Mouse (Mus musculus) frontal cortex, adult 2 months (tissue): ENCODE measurements at regions not wholly inside any gene's neighbourhood (a gene's known extent, or its start where the extent isn't known, plus 50 kb on each side); places are given as distances from the start of the nearest gene placed in this dataset.
A peak's percentile ranks its signal among the peaks of the same experiment; 100 is the strongest.

Source experiments
- DNase-seq, 2 experiments: peaks; one replicate each; pipeline ENCODE4 v3.0.0; 2022; ENCODE audit warnings: low spot score in 1 of 2; ENCODE audit errors: extremely low spot score in 1 of 2

DNA sequence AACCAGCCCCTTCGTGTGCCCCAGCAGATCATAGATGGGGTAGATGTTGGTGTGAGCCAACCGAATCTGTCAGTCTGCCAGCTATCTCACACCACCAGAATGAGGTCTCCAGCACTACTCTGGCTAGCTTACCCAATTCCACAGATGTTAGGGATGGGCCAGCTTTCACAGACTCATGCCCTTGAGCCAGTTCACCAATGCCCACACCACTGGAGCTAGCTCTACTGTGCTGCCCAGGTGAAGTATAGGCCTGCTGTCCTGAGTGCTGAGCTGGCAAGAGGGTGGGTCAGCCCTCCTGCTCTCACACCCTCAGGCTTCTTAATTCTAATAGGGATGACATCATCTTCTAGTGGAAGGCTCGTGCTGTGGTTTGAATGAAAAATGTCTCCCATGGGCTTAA is 201.5 kb upstream of the Kdm8 start:
- no peak for DNase-seq

- no peak for DNase-seq
Measured at GRCm38 (mm10) chr7:125248386-125248785, 196.1 kb upstream of the Kdm8 start.

DNA sequence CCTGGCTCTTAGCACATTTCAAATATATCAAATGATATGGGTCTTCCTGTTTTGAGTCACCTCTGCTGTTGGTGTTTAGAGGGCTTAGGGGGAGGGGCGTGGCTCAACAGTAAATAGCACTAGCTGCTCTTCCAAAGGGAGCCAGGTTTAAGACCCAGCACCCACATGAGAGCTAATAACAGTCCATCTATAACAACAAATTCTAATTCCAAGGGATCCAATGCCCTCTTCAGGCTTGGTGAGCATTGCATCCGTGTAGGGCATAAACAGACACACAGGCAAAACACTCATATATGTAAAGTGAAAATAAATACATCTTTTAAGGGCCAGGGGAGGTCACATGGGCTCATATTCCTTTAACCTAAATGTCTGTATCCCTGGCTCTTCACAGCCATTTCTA is 194.1 kb upstream of the Kdm8 start:
- no peak for DNase-seq

DNA sequence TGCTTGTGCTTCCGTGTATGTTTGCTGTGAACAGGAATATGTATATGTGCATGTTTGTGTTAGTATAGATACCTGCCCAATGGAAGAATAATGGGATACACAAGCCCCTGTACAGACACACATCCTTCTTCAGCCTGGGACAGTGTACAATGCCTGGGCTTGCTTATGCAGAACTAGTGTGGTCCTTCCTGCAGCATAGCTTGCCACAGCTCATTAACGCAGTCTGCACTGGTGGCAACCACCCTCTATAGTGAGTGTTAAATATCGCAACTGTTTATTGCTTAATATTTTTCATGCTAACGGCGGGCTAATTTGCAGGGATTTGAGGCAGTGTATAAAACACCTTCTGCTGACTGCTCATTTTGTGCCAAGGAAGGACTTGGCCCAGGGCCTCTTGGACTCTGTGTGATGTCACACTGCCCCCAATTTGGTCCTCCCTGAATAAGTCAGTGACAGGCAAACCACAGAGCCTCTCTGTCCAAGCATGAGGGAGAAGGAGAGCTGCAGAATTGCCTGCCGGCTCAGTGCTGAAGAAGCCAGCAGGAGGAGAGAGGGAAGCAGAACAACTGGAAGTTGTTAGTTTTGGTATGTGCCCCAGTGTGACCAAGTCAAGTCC is 193.4 kb upstream of the Kdm8 start:
- DNase-seq, result no peak

- DNase-seq, result no peak
Measured at GRCm38 (mm10) chr7:125254302-125254701, 190.2 kb upstream of the Kdm8 start.

DNA sequence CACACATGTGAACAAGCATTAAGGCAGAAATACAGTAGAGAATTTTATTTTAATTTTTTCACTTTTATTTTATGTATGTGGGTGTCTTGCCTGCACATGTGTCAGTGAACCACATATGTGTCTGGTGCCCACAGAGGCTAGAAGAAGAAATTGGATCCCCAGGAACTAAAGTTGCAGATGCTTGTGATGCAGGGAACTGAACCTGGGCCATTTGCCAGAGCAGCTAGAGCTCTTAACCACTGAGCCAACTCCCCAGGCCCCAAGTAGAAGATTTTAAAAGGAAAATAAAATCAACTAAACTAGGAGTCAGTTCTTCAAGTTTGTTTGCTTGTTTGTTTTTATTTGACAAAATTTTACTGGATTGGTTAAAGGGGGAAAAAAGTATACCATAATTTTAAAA is 185.5 kb upstream of the Kdm8 start:
- DNase-seq, result no peak

- no peak for DNase-seq
Measured at GRCm38 (mm10) chr7:125262133-125262532, 182.3 kb upstream of the Kdm8 start.

GRCm38 (mm10) chr7:125262672-125263365 is 181.7 kb upstream of the Kdm8 start:
- DNase-seq, result no peak

DNA sequence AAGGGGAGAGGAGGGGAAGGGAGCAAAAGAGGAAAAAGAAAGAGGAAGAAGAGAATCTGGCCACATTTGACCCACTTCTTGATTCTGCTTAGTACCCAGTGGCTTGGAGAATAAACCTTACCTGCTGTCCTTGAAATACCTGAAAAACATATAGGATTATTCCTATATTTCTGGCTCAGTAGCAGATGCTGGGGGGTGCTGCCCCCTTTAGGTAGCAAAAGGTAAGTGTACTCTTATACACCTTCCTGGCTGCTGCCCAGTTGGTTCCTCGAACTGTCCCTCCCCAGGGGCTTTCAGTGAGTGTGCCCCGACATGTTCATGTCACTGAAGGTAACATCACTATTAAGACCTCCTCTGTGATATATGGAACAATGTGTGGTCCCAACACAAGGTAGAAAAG is 180.7 kb upstream of the Kdm8 start:
- no peak for DNase-seq

- no peak for DNase-seq
Measured at GRCm38 (mm10) chr7:125270711-125271110, 173.8 kb upstream of the Kdm8 start.

GRCm38 (mm10) chr7:125271356-125271755 is 173.1 kb upstream of the Kdm8 start:
- no peak for DNase-seq

- DNase-seq, result no peak
Measured at GRCm38 (mm10) chr7:125281371-125281770, 163.1 kb upstream of the Kdm8 start.

GRCm38 (mm10) chr7:125295226-125295625 is 149.2 kb upstream of the Kdm8 start:
- DNase-seq, result no peak

GRCm38 (mm10) chr7:125308433-125308832 is 136.0 kb upstream of the Kdm8 start:
- no peak for DNase-seq

- DNase-seq, result peak; percentile 8 to 34
Measured at GRCm38 (mm10) chr7:125310971-125311370, 133.5 kb upstream of the Kdm8 start.

DNA sequence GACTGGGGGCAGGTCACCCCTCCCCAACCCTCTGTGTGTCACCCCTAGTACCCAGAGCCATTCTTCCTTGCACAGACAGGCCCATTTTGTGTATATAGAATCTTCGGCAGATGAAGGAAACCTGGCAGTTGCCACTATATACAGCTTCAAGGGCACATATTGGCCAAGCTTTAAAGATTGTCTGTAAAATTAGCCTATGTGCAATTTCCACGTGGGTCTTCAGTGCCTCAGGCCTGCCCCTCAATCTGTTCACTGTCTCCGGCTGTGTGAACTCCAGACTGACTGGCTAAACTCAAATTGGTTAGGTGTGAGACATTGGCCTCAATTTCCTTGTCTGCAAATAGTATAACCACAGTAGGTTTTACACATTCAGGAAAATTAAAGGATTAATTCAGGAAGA is 130.9 kb upstream of the Kdm8 start:
- no peak for DNase-seq

- no peak for DNase-seq
Measured at GRCm38 (mm10) chr7:125334769-125335168, 109.7 kb upstream of the Kdm8 start.

DNA sequence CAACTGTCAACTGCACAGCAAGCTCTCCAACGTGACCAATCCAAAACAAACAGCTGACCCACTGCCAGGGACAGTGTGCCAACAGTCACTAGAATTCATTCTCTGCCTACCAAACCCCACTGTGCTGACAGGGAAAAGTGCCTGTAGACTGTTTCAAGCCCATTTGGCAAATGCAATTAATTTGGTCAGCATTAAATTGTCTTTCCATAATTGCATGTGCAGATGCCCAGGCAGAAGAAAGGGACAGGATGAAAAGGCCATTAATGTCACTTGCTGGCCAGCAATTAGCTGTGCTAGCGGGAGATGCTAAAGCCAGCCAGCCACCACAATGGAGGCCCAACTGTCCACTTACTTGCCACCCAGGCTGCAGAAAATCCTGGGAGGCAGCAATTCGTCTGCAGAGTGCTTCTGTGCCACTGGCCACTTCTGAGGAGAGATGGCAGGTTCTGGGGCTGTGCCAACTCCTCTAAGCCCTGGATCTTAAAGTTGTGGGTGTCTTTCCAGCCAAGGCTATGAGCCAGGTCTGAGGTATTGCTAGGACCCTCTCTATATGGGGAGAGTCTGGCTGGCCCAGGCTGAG is 108.8 kb upstream of the Kdm8 start:
- peak in 1 of 2 experiments; percentile 4 for DNase-seq

DNA sequence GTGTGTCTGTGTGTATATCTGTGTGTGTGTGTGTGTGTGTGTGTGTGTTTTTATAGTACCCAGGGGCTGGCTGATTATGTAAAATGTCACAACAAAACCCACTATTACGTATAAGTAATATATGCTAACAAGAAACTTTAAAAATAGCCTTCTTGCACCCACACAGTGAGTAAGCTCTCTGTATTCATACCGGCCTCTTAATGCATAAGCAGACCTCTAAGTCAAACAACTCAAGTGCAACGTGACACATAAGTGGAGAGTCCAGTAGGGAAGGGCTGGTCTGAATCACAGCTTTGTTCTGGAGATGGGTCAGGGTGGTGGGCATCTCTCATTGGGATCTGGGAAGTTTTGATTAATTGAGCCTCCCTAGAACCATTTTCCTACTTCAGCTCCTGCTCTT is 107.7 kb upstream of the Kdm8 start:
- peak in 1 of 2 experiments; percentile 37 for DNase-seq

GRCm38 (mm10) chr7:125338177-125338751 is 106.2 kb upstream of the Kdm8 start:
- DNase-seq, result no peak

- no peak for DNase-seq
Measured at GRCm38 (mm10) chr7:125340326-125340905, 104.1 kb upstream of the Kdm8 start.
